ENCODE assay signal across 8 mouse cellular contexts in the genomic region with DNA sequence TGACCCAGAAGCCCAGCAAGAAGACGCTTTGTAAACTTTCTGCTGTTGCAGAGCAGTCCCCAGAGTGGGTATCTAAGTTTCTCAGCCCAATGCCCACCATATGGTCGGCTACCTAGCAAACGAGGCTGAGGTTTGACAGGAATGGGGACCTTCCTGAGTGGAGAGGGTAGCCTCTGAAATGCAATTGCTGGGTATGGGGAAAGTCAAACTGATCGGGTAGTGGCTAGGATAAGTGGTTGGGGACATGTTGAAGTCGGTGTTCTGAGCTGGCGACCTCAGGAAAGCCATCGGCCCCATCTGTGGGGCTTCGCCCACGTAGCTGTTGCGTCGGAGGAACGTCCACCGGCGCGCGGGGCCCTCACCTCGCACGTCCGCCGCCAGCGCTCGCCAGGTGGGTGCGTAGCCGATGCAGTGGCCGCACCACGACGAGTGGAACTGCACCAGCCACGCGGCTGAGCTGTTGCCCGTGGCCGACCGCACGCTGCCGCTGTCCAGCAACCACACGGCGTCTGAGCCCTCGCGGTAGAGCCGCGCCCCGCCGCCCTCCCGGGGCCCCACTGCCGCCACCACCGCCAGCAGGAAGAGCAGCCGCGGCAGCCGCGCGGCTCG. TPM values are rescaled to one million over a fixed set of nuclear protein-coding genes. Genes with fewer than 3 reads are reported as not detected.
DNase-seq lines count a peak whose midpoint lies in the region; ATAC-seq and TF ChIP-seq lines count a peak whose summit lies in the region.

No protein-coding gene starts in this region.

- TF ChIP-seq CTCF in gastrocnemius, adult 2 months (IDR thresholded peaks at IDR 0.05), result no peak
- no peak for TF ChIP-seq CTCF in thymus, adult 2 months (IDR thresholded peaks at IDR 0.05; ENCODE audit: borderline replicate concordance, control insufficient read depth, extremely low read depth, insufficient read depth, low read length, poor library complexity)

- ATAC-seq in hindbrain, embryonic 16.5 days, result peak; percentile 77

- TF ChIP-seq POLR2A in thymus, adult 2 months (IDR thresholded peaks at IDR 0.05; ENCODE audit: control insufficient read depth, extremely low read depth, insufficient read depth, low read length, poor library complexity), result no peak

- H3K4me3 ChIP-seq in gastrocnemius, adult 2 months, result peak overlapping the region; percentile 76
- peak overlapping the region; percentile 78 for H3K4me3 ChIP-seq in thymus, adult 2 months (ENCODE audit: control insufficient read depth, insufficient read depth, low read length)
- H3K4me3 ChIP-seq in hindbrain, embryonic 16.5 days (ENCODE audit: low read length), result peak overlapping the region; percentile 97
- H3K4me3 ChIP-seq in midbrain, embryonic 10.5 days, result peak overlapping the region; percentile 95

- no peaks in the 10 kb centered on the region for H3K9me3 ChIP-seq in hindbrain, embryonic 16.5 days (ENCODE audit: control insufficient read depth, low read length)
- H3K9me3 ChIP-seq in midbrain, embryonic 10.5 days (replicated peaks), result no peaks in the 10 kb centered on the region

- peak overlapping the region; percentile 92 for H3K4me2 ChIP-seq in hindbrain, embryonic 16.5 days (ENCODE audit: low read length)

- no peaks in the 10 kb centered on the region for H3K36me3 ChIP-seq in thymus, adult 2 months (ENCODE audit: control insufficient read depth, insufficient read depth, low read length)
- no peaks in the 10 kb centered on the region for H3K36me3 ChIP-seq in hindbrain, embryonic 16.5 days (ENCODE audit: control insufficient read depth, insufficient read depth, low read length)
- H3K36me3 ChIP-seq in midbrain, embryonic 10.5 days, result peaks cover 8% of the 10 kb centered on the region

- no peak for DNase-seq in gastrocnemius, adult 2 months
- no peak for DNase-seq in gastrocnemius, adult 18-20 months (ENCODE audit: low spot score)
- DNase-seq in thymus, adult 2 months, result no peak
- DNase-seq in thymus, postnatal 14 days, result no peak
- DNase-seq in midbrain, embryonic 10.5 days (ENCODE audit: low spot score), result no peak
- no peak for DNase-seq in urinary bladder, postnatal 36 days (ENCODE audit: low spot score in 2 of 2)
- DNase-seq in layer of hippocampus, postnatal 36 days, result no peak

- peaks cover 33% of the 10 kb centered on the region for H3K4me1 ChIP-seq in thymus, adult 2 months (replicated peaks; ENCODE audit: control insufficient read depth, insufficient read depth, low read length)
- peaks cover 18% of the 10 kb centered on the region for H3K4me1 ChIP-seq in hindbrain, embryonic 16.5 days (ENCODE audit: control insufficient read depth, insufficient read depth, low read depth, low read length)
- peaks cover 23% of the 10 kb centered on the region for H3K4me1 ChIP-seq in midbrain, embryonic 10.5 days

- peak overlapping the region; percentile 93 for H3K9ac ChIP-seq in hindbrain, embryonic 16.5 days (ENCODE audit: low read depth, low read length)

- WGBS in thymus, adult 2 months, result 1% methylated on average over 51 of the region's 51 CpGs
- WGBS in hindbrain, embryonic 16.5 days, result under 1% methylated on average over 28 of the region's 51 CpGs
- under 1% methylated on average over 51 of the region's 51 CpGs for WGBS in midbrain, embryonic 10.5 days

- H3K27ac ChIP-seq in gastrocnemius, adult 2 months, result peak overlapping the region; percentile 90
- H3K27ac ChIP-seq in thymus, adult 2 months (ENCODE audit: control insufficient read depth, insufficient read depth, low read length), result no peak overlapping the region
- H3K27ac ChIP-seq in hindbrain, embryonic 16.5 days (ENCODE audit: low read depth, low read length), result peak overlapping the region; percentile 86
- peak overlapping the region; percentile 94 for H3K27ac ChIP-seq in midbrain, embryonic 10.5 days (replicated peaks)

- intact Hi-C loops in gastrocnemius, adult 2 months (cut with DNase I), result no loop called here

- no peaks in the 10 kb centered on the region for H3K27me3 ChIP-seq in thymus, adult 2 months (ENCODE audit: control insufficient read depth, insufficient read depth, low read length)
- no peaks in the 10 kb centered on the region for H3K27me3 ChIP-seq in hindbrain, embryonic 16.5 days (replicated peaks; ENCODE audit: control insufficient read depth, insufficient read depth, low read length)
- no peaks in the 10 kb centered on the region for H3K27me3 ChIP-seq in midbrain, embryonic 10.5 days (ENCODE audit: low read depth, poor library complexity, severe bottlenecking)

RNA-seq across cellular contexts. Expression of a gene that starts 0.5 kb away (rescaled TPM):
- 1 to 10 TPM; 3.0 to 3.9 TPM for total RNA-seq in gastrocnemius, adult 2 months (2021)
- 1 to 10 TPM; 3.5 to 3.8 TPM for total RNA-seq in gastrocnemius, adult 18-20 months (2021)
- polyA plus RNA-seq in thymus, adult 2 months (2012; rRNA removed), result 18.3 and 22.7 TPM in 2 replicates
- polyA plus RNA-seq in hindbrain, embryonic 16.5 days (2015; fragmentation: Nextera tagmentation; extraction: Ambion mirVana), result 15.3 and 16.7 TPM in 2 replicates
- polyA plus RNA-seq in midbrain, embryonic 10.5 days (2016; fragmentation: Nextera tagmentation; extraction: Ambion mirVana), result 21.0 and 21.3 TPM in 2 replicates
- total RNA-seq in layer of hippocampus, postnatal 36 days (2021), result 10 to 100 TPM; 25.6 to 26.2 TPM

RNA-seq across cellular contexts. Expression of a gene that starts 28.7 kb away (rescaled TPM):
- total RNA-seq in gastrocnemius, adult 2 months (2021), result not detected
- total RNA-seq in gastrocnemius, adult 18-20 months (2021), result not detected
- polyA plus RNA-seq in thymus, adult 2 months (2012; rRNA removed), result 0.19 and 0.47 TPM in 2 replicates
- 3.3 and 4.5 TPM in 2 replicates for polyA plus RNA-seq in hindbrain, embryonic 16.5 days (2015; fragmentation: Nextera tagmentation; extraction: Ambion mirVana)
- 0.35 and 0.49 TPM in 2 replicates for polyA plus RNA-seq in midbrain, embryonic 10.5 days (2016; fragmentation: Nextera tagmentation; extraction: Ambion mirVana)
- total RNA-seq in layer of hippocampus, postnatal 36 days (2021), result not detected

RNA-seq across cellular contexts. Expression of a gene that starts 57.6 kb away (rescaled TPM):
- total RNA-seq in gastrocnemius, adult 2 months (2021), result not detected
- not detected for total RNA-seq in gastrocnemius, adult 18-20 months (2021)
- polyA plus RNA-seq in thymus, adult 2 months (2012; rRNA removed), result 0.19 and 0.23 TPM in 2 replicates
- polyA plus RNA-seq in hindbrain, embryonic 16.5 days (2015; fragmentation: Nextera tagmentation; extraction: Ambion mirVana), result 0.15 and 0.19 TPM in 2 replicates
- polyA plus RNA-seq in midbrain, embryonic 10.5 days (2016; fragmentation: Nextera tagmentation; extraction: Ambion mirVana), result 0.02 and 0.07 TPM in 2 replicates
- total RNA-seq in layer of hippocampus, postnatal 36 days (2021), result under 1 TPM; 0.65 to 0.71 TPM

Comparison
In these comparisons a context has a peak if more than half of its experiments do, and no peak if none do; other contexts are left out.
1. RNA of a gene that starts 0.5 kb away (total RNA-seq): 25.6 to 26.2 TPM in layer of hippocampus, postnatal 36 days; 3.0 to 3.9 TPM in gastrocnemius, adult 2 months and 3.5 to 3.8 TPM in gastrocnemius, adult 18-20 months; every median in the first group is over 4 times any median in the second.
2. Peak in every context shown above with its lines, with median percentiles within 50 percentile points of each other: H3K4me3 ChIP-seq.